Mouse (Mus musculus): ENCODE measurements at regions not wholly inside any gene's neighbourhood (a gene's known extent, or its start where the extent isn't known, plus 50 kb on each side); places are given as distances from the start of the nearest gene placed in this dataset.

- no peak overlapping the region for H3K4me3 ChIP-seq (ENCODE audit: insufficient read depth in 1 of 2, low read depth in 2 of 2, low read length in 2 of 2)
- 58% methylated on average over 6 of the region's 6 CpGs for WGBS (ENCODE audit: insufficient replicate concordance)
- TF ChIP-seq CTCF (IDR thresholded peaks at IDR 0.05; ENCODE audit: low read depth) (no peak), EP300 (IDR thresholded peaks at IDR 0.05; ENCODE audit: low read depth) (no peak)
- H3K9ac ChIP-seq (replicated peaks): no peak overlapping the region
- no peaks in the 10 kb centered on the region for H3K36me3 ChIP-seq (replicated peaks; ENCODE audit: control insufficient read depth, insufficient read depth, low read depth)
- H3K27me3 ChIP-seq (ENCODE audit: control insufficient read depth, insufficient read depth, low read length): no peaks in the 10 kb centered on the region
- H3K4me1 ChIP-seq (replicated peaks; ENCODE audit: control insufficient read depth in 2 of 2, insufficient read depth in 2 of 2, low read length in 1 of 2): no peaks in the 10 kb centered on the region
- H3K9me3 ChIP-seq (ENCODE audit: control insufficient read depth, low read length): no peaks in the 10 kb centered on the region
- DNase-seq (ENCODE audit: low read depth in 3 of 3, low spot score in 3 of 3): no peak
- no peak for ATAC-seq (ENCODE audit: insufficient read depth)
- no peak overlapping the region for H3K27ac ChIP-seq
- H3K4me2 ChIP-seq (ENCODE audit: low read depth): no peak overlapping the region
These were observed 96.2 kb upstream of the Zfp827 start for GRCm38 (mm10) chr8:78932069-78932468.

DNA sequence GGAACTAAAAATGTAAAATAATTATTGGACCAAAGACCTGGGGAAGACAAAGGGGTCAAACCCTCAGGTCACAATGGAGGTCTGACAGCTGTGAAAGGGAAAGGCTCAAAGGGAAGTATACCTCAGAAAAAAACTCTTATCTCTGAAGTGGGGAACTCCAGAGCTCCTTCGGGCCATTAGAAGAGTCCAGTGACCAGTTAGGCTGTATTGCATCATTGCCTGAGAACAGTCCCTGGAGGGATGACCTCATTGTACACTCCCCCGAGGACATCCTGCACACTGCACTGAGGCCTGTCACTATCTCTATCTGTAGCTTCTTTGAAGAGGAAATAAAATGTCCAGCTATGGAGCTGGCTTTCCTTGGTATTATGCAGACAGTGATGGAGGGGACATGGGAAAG, 88.2 kb upstream of the Zfp827 start:
- Histone ChIP-seq H3K9ac (replicated peaks) (no peak overlapping the region), H3K9me3 (ENCODE audit: control insufficient read depth, low read length) (no peaks in the 10 kb centered on the region), H3K4me1 (replicated peaks; ENCODE audit: control insufficient read depth in 2 of 2, insufficient read depth in 2 of 2, low read length in 1 of 2) (no peaks in the 10 kb centered on the region), H3K4me3 (ENCODE audit: insufficient read depth in 1 of 2, low read depth in 2 of 2, low read length in 2 of 2) (no peak overlapping the region), H3K27me3 (ENCODE audit: control insufficient read depth, insufficient read depth, low read length) (no peaks in the 10 kb centered on the region), H3K36me3 (replicated peaks; ENCODE audit: control insufficient read depth, insufficient read depth, low read depth) (no peaks in the 10 kb centered on the region), H3K4me2 (ENCODE audit: low read depth) (no peak overlapping the region), H3K27ac (no peak overlapping the region)
- ATAC-seq (ENCODE audit: insufficient read depth): no peak
- 20% methylated on average over 2 of the region's 2 CpGs for WGBS (ENCODE audit: insufficient replicate concordance)
- no peak for DNase-seq (ENCODE audit: low read depth in 3 of 3, low spot score in 3 of 3)
- no peak for TF ChIP-seq CTCF (IDR thresholded peaks at IDR 0.05; ENCODE audit: low read depth)
- no peak for TF ChIP-seq EP300 (IDR thresholded peaks at IDR 0.05; ENCODE audit: low read depth)

DNA sequence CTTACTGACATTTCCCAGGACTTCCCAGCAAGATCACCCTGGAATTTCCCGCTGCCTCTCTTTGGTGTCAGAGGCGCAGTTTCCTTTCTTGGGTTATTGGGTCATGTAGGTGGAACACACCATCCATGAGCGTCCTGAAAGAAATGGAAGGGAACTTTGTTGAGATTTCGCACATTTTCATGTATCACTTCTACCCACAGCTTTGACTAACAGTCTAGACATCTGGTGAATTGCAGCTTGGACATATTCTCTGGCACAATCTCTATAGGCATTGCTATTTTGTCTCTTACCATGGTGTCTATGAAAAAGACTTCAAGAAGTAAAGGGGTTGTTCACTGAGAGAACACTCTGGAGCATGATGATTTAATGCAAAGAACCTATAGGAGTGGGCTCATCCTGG, 86.7 kb upstream of the Zfp827 start:
- Histone ChIP-seq H3K4me2 (ENCODE audit: low read depth) (no peak overlapping the region), H3K9ac (replicated peaks) (no peak overlapping the region), H3K9me3 (ENCODE audit: control insufficient read depth, low read length) (no peaks in the 10 kb centered on the region), H3K27ac (no peak overlapping the region), H3K4me3 (ENCODE audit: insufficient read depth in 1 of 2, low read depth in 2 of 2, low read length in 2 of 2) (no peak overlapping the region), H3K27me3 (ENCODE audit: control insufficient read depth, insufficient read depth, low read length) (no peaks in the 10 kb centered on the region), H3K36me3 (replicated peaks; ENCODE audit: control insufficient read depth, insufficient read depth, low read depth) (no peaks in the 10 kb centered on the region), H3K4me1 (replicated peaks; ENCODE audit: control insufficient read depth in 2 of 2, insufficient read depth in 2 of 2, low read length in 1 of 2) (no peaks in the 10 kb centered on the region)
- no peak for TF ChIP-seq EP300 (IDR thresholded peaks at IDR 0.05; ENCODE audit: low read depth)
- TF ChIP-seq CTCF (IDR thresholded peaks at IDR 0.05; ENCODE audit: low read depth): no peak
- ATAC-seq (ENCODE audit: insufficient read depth): no peak
- no peak for DNase-seq (ENCODE audit: low read depth in 3 of 3, low spot score in 3 of 3)
- WGBS (ENCODE audit: insufficient replicate concordance): 61% methylated on average over 4 of the region's 4 CpGs

DNA sequence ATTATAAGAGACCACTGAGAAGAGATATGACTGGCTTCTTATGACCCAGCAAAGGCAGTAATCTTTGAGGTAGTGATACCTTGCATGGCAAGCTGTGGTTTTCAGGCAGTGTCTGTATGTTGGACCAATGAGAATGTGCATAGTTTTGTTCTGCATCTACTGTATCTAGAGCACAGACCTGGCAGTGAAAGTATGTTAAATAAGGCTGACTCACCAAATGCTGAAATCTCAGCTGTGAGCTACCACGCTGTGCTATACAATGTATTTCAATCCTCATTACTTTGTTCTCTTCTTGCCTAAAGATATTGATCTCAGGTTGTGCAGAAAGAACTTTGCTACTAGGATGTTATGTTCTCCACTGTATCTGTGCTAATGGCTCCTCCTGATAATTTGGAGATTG, 83.9 kb upstream of the Zfp827 start:
- Histone ChIP-seq H3K27ac (no peak overlapping the region), H3K36me3 (replicated peaks; ENCODE audit: control insufficient read depth, insufficient read depth, low read depth) (no peaks in the 10 kb centered on the region), H3K27me3 (ENCODE audit: control insufficient read depth, insufficient read depth, low read length) (no peaks in the 10 kb centered on the region), H3K4me3 (ENCODE audit: insufficient read depth in 1 of 2, low read depth in 2 of 2, low read length in 2 of 2) (no peak overlapping the region), H3K4me2 (ENCODE audit: low read depth) (no peak overlapping the region), H3K9ac (replicated peaks) (no peak overlapping the region), H3K9me3 (ENCODE audit: control insufficient read depth, low read length) (no peaks in the 10 kb centered on the region), H3K4me1 (replicated peaks; ENCODE audit: control insufficient read depth in 2 of 2, insufficient read depth in 2 of 2, low read length in 1 of 2) (no peaks in the 10 kb centered on the region)
- no peak for ATAC-seq (ENCODE audit: insufficient read depth)
- no peak for DNase-seq (ENCODE audit: low read depth in 3 of 3, low spot score in 3 of 3)
- TF ChIP-seq EP300 (IDR thresholded peaks at IDR 0.05; ENCODE audit: low read depth): no peak
- no peak for TF ChIP-seq CTCF (IDR thresholded peaks at IDR 0.05; ENCODE audit: low read depth)
- 58% methylated on average over 1 of the region's 1 CpGs for WGBS (ENCODE audit: insufficient replicate concordance)

DNA sequence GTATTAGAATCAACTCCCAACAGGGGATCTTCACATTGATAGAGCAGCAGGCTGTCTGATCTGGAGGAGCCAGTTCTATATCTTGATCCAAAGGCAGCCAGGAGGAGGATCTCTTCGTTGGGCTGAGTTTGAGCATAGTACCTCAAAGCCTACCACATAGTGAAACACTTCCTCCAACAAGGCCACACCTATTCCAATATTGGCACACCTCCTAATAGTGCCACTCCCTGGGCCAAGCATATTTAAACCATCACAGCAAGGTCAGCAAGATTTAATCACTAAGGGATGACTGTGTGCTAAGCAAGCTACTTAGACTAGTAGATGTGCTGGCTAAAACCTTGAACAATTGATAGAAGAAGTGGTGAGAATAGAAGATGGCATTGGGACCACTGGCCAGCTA, 82.6 kb upstream of the Zfp827 start:
- H3K9ac ChIP-seq (replicated peaks): no peak overlapping the region
- H3K4me2 ChIP-seq (ENCODE audit: low read depth): no peak overlapping the region
- TF ChIP-seq CTCF (IDR thresholded peaks at IDR 0.05; ENCODE audit: low read depth): no peak
- TF ChIP-seq EP300 (IDR thresholded peaks at IDR 0.05; ENCODE audit: low read depth): no peak
- H3K4me1 ChIP-seq (replicated peaks; ENCODE audit: control insufficient read depth in 2 of 2, insufficient read depth in 2 of 2, low read length in 1 of 2): no peaks in the 10 kb centered on the region
- no peaks in the 10 kb centered on the region for H3K27me3 ChIP-seq (ENCODE audit: control insufficient read depth, insufficient read depth, low read length)
- 19% methylated on average over 1 of the region's 1 CpGs for WGBS (ENCODE audit: insufficient replicate concordance)
- no peak overlapping the region for H3K4me3 ChIP-seq (ENCODE audit: insufficient read depth in 1 of 2, low read depth in 2 of 2, low read length in 2 of 2)
- no peak for DNase-seq (ENCODE audit: low read depth in 3 of 3, low spot score in 3 of 3)
- no peaks in the 10 kb centered on the region for H3K9me3 ChIP-seq (ENCODE audit: control insufficient read depth, low read length)
- H3K36me3 ChIP-seq (replicated peaks; ENCODE audit: control insufficient read depth, insufficient read depth, low read depth): no peaks in the 10 kb centered on the region
- no peak overlapping the region for H3K27ac ChIP-seq
- ATAC-seq (ENCODE audit: insufficient read depth): no peak

Measured in liver, embryonic 14.5 days (tissue).